Mouse (Mus musculus): Measurements from ENCODE around the gene Als2cl.

- TF ChIP-seq POLR2A (IDR thresholded peaks at IDR 0.05; ENCODE audit: control insufficient read depth, extremely low read depth, insufficient read depth, low read length, poor library complexity) (no peak), CTCF (IDR thresholded peaks at IDR 0.05; ENCODE audit: borderline replicate concordance, control insufficient read depth, extremely low read depth, insufficient read depth, low read length, poor library complexity) (no peak)
Measured at GRCm38 (mm10) chr9:110840905-110841304, 38.8 kb upstream of the Als2cl start.
